Mouse (Mus musculus) thymus, adult 2 months (tissue): ENCODE data around the gene Ak5. TPM values are rescaled to one million over a fixed set of nuclear protein-coding genes. Genes with fewer than 3 reads are reported as not detected.

Experiments used
- DNase-seq: peaks from one replicate; pipeline ENCODE4 v3.0.0; 2021
- H3K27ac ChIP-seq: fragments of 200-500 bp; 2 replicates; pipeline ENCODE4 v1.5.1; 2012; ENCODE audit warnings: low read length, control low read depth; ENCODE audit not compliant: control insufficient read depth, insufficient read depth
- H3K27me3 ChIP-seq: fragments of 200-500 bp; 2 replicates; pipeline ENCODE4 v1.6.1; 2012; ENCODE audit warnings: mild to moderate bottlenecking, low read length, moderate library complexity, mixed read lengths; ENCODE audit not compliant: control insufficient read depth, insufficient read depth
- H3K36me3 ChIP-seq: fragments of 200-500 bp; 2 replicates; pipeline ENCODE4 v1.6.1; 2012; ENCODE audit warnings: mild to moderate bottlenecking, low read length, moderate library complexity; ENCODE audit not compliant: control insufficient read depth, insufficient read depth
- H3K4me1 ChIP-seq: fragments of 200-500 bp; replicated peaks from 2 replicates; pipeline ENCODE4 v1.6.1; 2012; ENCODE audit warnings: low read length; ENCODE audit not compliant: control insufficient read depth, insufficient read depth
- H3K4me3 ChIP-seq: fragments of 200-500 bp; 2 replicates; pipeline ENCODE4 v1.5.1; 2012; ENCODE audit warnings: mild to moderate bottlenecking, low read length, control low read depth, moderate library complexity; ENCODE audit not compliant: control insufficient read depth, insufficient read depth
- CTCF ChIP-seq: fragments of 200-500 bp; IDR thresholded peaks from 2 replicates; pipeline ENCODE4 v1.5.1; 2012; ENCODE audit warnings: mild to moderate bottlenecking, control low read depth, low read length, moderate library complexity, borderline replicate concordance; ENCODE audit not compliant: control insufficient read depth, poor library complexity, insufficient read depth; ENCODE audit errors: extremely low read depth
- POLR2A ChIP-seq: fragments of 200-500 bp; IDR thresholded peaks from 2 replicates; pipeline ENCODE4 v1.6.1; 2012; ENCODE audit warnings: mild to moderate bottlenecking, low read length, control low read depth, moderate library complexity; ENCODE audit not compliant: control insufficient read depth, poor library complexity, insufficient read depth; ENCODE audit errors: extremely low read depth
- WGBS: fragments of 180-500 bp; shearing (Covaris S2); methylation state at CpG from one replicate; pipeline ENCODE4 v1.1.7; 2018; 5-methylcytosine and 5-hydroxymethylcytosine counted together
- polyA plus RNA-seq: library from polyadenylated mRNA; depleted of rRNA; stranded (reverse); fragments of >200 nt; gene quantifications from 2 replicates; pipeline ENCODE4 v1.2.3, GENCODE M21; 2012

The Ak5 gene
- polyA plus RNA-seq, 1 experiment: 0.61 TPM

- H3K4me3 ChIP-seq: no peak overlapping the region
- no peaks in the 10 kb centered on the region for H3K36me3 ChIP-seq
- H3K27ac ChIP-seq: no peak overlapping the region
- no peak for DNase-seq
- H3K27me3 ChIP-seq: no peaks in the 10 kb centered on the region
- no peaks in the 10 kb centered on the region for H3K4me1 ChIP-seq
- WGBS: 94% methylated on average over 2 of the region's 2 CpGs
- TF ChIP-seq CTCF (no peak), POLR2A (no peak)
Measured at GRCm38 (mm10) chr3:152658592-152658991, 9.6 kb downstream of the Ak5 start.

- no peak for DNase-seq
- Histone ChIP-seq H3K36me3 (no peaks in the 10 kb centered on the region), H3K4me3 (no peak overlapping the region), H3K4me1 (no peaks in the 10 kb centered on the region), H3K27me3 (no peaks in the 10 kb centered on the region), H3K27ac (no peak overlapping the region)
- WGBS: 83% methylated on average over 2 of the region's 2 CpGs
- no peak for TF ChIP-seq POLR2A
- no peak for TF ChIP-seq CTCF
Measured at GRCm38 (mm10) chr3:152651991-152652390, 16.2 kb downstream of the Ak5 start.

GRCm38 (mm10) chr3:152644610-152645009 lies 23.6 kb downstream of the Ak5 start:
- Histone ChIP-seq H3K27me3 (no peaks in the 10 kb centered on the region), H3K27ac (no peak overlapping the region), H3K4me1 (no peaks in the 10 kb centered on the region), H3K36me3 (no peaks in the 10 kb centered on the region), H3K4me3 (no peak overlapping the region)
- WGBS: 90% methylated on average over 5 of the region's 5 CpGs
- TF ChIP-seq POLR2A (no peak), CTCF (no peak)
- DNase-seq: no peak

- H3K36me3 ChIP-seq: no peaks in the 10 kb centered on the region
- TF ChIP-seq POLR2A: no peak
- no peak for TF ChIP-seq CTCF
- H3K4me1 ChIP-seq: no peaks in the 10 kb centered on the region
- H3K27ac ChIP-seq: no peak overlapping the region
- 91% methylated on average over 10 of the region's 10 CpGs for WGBS
- H3K4me3 ChIP-seq: no peak overlapping the region
- no peak for DNase-seq
- no peaks in the 10 kb centered on the region for H3K27me3 ChIP-seq
Measured at GRCm38 (mm10) chr3:152625061-152625820, 42.9 kb downstream of the Ak5 start.

GRCm38 (mm10) chr3:152620534-152620933 lies 47.6 kb downstream of the Ak5 start:
- DNase-seq: no peak
- Histone ChIP-seq H3K27ac (no peak overlapping the region), H3K4me3 (no peak overlapping the region), H3K27me3 (no peaks in the 10 kb centered on the region), H3K4me1 (no peaks in the 10 kb centered on the region), H3K36me3 (no peaks in the 10 kb centered on the region)
- no peak for TF ChIP-seq POLR2A
- no peak for TF ChIP-seq CTCF
- 88% methylated on average over 11 of the region's 11 CpGs for WGBS

GRCm38 (mm10) chr3:152620058-152620457 lies 48.1 kb downstream of the Ak5 start:
- Histone ChIP-seq H3K27me3 (no peaks in the 10 kb centered on the region), H3K4me1 (no peaks in the 10 kb centered on the region), H3K27ac (no peak overlapping the region), H3K4me3 (no peak overlapping the region), H3K36me3 (no peaks in the 10 kb centered on the region)
- 93% methylated on average over 11 of the region's 11 CpGs for whole genome bisulfite sequencing
- TF ChIP-seq CTCF (no peak), POLR2A (no peak)
- no peak for DNase-seq
